25 mouse cellular contexts compared by ENCODE assay signal in the genomic region with DNA sequence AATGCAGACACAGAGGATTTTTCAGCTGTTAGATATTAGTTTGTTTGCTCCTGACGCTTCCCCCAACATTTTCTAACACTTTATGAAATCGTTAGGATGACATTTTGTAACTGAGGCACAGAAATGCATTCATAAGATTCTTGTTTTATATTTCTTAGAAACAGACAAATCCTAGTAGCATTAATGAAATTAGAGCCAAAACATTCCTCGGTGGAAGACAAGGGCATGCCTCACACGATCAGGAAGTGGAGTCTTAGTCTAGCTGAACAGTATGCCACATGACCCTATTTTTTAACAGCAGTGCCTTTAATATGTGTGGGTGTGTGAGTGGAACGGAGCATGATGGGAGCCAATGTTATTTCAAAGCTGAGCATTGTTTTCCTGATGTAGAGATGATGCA.
"Had no signal": no experiment of that assay in that cellular context is flagged by ENCODE, and none has a peak within 500 bp of the region (broad histone marks: within the 10 kb centered on the region; RNA-seq: fewer than 3 reads in every experiment).

No protein-coding gene starts in this region.

- H3K4me3 ChIP-seq: gastrocnemius, adult 2 months; heart, adult 2 months; heart, embryonic 13.5 days; heart, embryonic 15.5 days; hindbrain, embryonic 13.5 days; hindbrain, embryonic 15.5 days; kidney, embryonic 15.5 days; limb, embryonic 13.5 days; limb, embryonic 15.5 days; liver, embryonic 12.5 days had no signal

- H3K27ac ChIP-seq: gastrocnemius, adult 2 months; heart, adult 2 months; heart, embryonic 13.5 days; heart, embryonic 15.5 days; hindbrain, embryonic 13.5 days; hindbrain, embryonic 15.5 days; hindbrain, postnatal 0 days; kidney, embryonic 15.5 days; limb, embryonic 13.5 days; limb, embryonic 15.5 days; liver, embryonic 12.5 days; liver, embryonic 14.5 days had no signal

- H3K9me3 ChIP-seq: heart, embryonic 15.5 days; kidney, embryonic 15.5 days; limb, embryonic 13.5 days; limb, embryonic 15.5 days; liver, embryonic 12.5 days had no signal

- ATAC-seq: hindbrain, postnatal 0 days; intestine, embryonic 16.5 days; liver, embryonic 12.5 days had no signal

- H3K4me2 ChIP-seq: heart, embryonic 11.5 days; heart, embryonic 13.5 days; heart, embryonic 15.5 days; hindbrain, embryonic 13.5 days; hindbrain, embryonic 15.5 days; kidney, embryonic 15.5 days; limb, embryonic 13.5 days; limb, embryonic 15.5 days; liver, embryonic 12.5 days had no signal

- DNase-seq: gastrocnemius, adult 2 months; gastrocnemius, postnatal 10 days; gastrocnemius, postnatal 25 days; heart, adult 2 months; heart, postnatal 14 days; heart, postnatal 36 days; kidney, adult 11 months; kidney, adult 2 months; kidney, adult 9 months; kidney, postnatal 36 days; layer of hippocampus, adult 9-11 months; layer of hippocampus, postnatal 36 days; left cerebral cortex, postnatal 4 days had no signal

- H3K4me1 ChIP-seq: heart, embryonic 13.5 days; heart, embryonic 15.5 days; hindbrain, embryonic 13.5 days; hindbrain, embryonic 15.5 days; limb, embryonic 13.5 days; limb, embryonic 15.5 days; liver, embryonic 12.5 days had no signal

- H3K9ac ChIP-seq: heart, embryonic 13.5 days; heart, embryonic 15.5 days; hindbrain, embryonic 13.5 days; hindbrain, embryonic 15.5 days; kidney, embryonic 15.5 days; limb, embryonic 13.5 days; limb, embryonic 15.5 days; liver, embryonic 12.5 days; liver, embryonic 14.5 days had no signal

- H3K36me3 ChIP-seq: heart, embryonic 13.5 days; heart, embryonic 15.5 days; hindbrain, embryonic 13.5 days; hindbrain, embryonic 15.5 days; kidney, embryonic 15.5 days; limb, embryonic 13.5 days; limb, embryonic 15.5 days; liver, embryonic 12.5 days had no signal

- H3K27me3 ChIP-seq: heart, embryonic 13.5 days; heart, embryonic 15.5 days; hindbrain, embryonic 13.5 days; hindbrain, embryonic 15.5 days; kidney, embryonic 15.5 days; limb, embryonic 13.5 days; limb, embryonic 15.5 days; liver, embryonic 12.5 days had no signal
